Mouse (Mus musculus) brain, embryonic 14.5 days (tissue): ENCODE measurements around the gene Ndufc2.

Experiments used
- CTCF ChIP-seq: fragments of 200-500 bp; IDR thresholded peaks from 2 replicates; pipeline ENCODE4 v1.5.1; 2012; ENCODE audit warnings: inconsistent platforms, mild to moderate bottlenecking, moderate library complexity, borderline replicate concordance; ENCODE audit not compliant: insufficient read depth, insufficient read length; ENCODE audit errors: extremely low read depth
- POLR2A ChIP-seq: fragments of 200-500 bp; IDR thresholded peaks from 2 replicates; pipeline ENCODE4 v1.6.1; 2012; ENCODE audit warnings: mild to moderate bottlenecking, inconsistent platforms, borderline replicate concordance; ENCODE audit not compliant: poor library complexity, insufficient read depth, insufficient read length, severe bottlenecking; ENCODE audit errors: extremely low read depth

GRCm38 (mm10) chr7:97446171-97446925, 46.5 kb downstream of the Ndufc2 start:
- no peak for TF ChIP-seq CTCF
- TF ChIP-seq POLR2A = no peak
